Mouse (Mus musculus): ENCODE data around the gene Ptpn18.

DNA sequence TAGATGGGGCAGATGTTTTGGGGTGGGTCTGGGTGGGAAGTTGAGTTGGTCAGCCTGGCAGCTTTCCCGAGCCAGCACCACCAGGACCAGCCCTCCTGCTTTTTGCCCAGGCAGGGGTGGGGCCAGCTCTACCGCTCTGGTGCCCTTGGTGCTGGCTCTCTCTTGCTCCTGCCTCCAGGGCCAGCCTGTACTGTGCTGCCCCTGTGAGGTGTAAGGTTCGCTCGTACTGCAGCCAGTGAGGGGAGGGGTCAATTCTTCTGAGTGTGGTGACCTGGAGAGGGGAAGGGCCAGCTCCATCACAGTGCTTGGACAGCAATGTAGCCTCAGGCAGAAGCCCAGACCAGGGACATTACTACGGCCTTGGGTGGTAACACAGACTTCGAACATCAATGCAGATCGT is 45.7 kb downstream of the Ptpn18 start:
- TF ChIP-seq CTCF (IDR thresholded peaks at IDR 0.05) (no peak), POLR2A (IDR thresholded peaks at IDR 0.05; ENCODE audit: insufficient read depth, low read depth, low read length) (no peak), EP300 (IDR thresholded peaks at IDR 0.05; ENCODE audit: insufficient read depth, low read depth, low read length) (no peak)

Data from heart, adult 2 months (tissue).